Mouse (Mus musculus) embryo, embryonic 11.5 days (tissue): Measurements from ENCODE around the gene Cabp7.

Experiments used
- DNase-seq: peaks from one replicate; pipeline ENCODE4 v3.0.0-alpha.2; 2012; ENCODE audit warnings: low read depth, low spot score

The Cabp7 gene

DNA sequence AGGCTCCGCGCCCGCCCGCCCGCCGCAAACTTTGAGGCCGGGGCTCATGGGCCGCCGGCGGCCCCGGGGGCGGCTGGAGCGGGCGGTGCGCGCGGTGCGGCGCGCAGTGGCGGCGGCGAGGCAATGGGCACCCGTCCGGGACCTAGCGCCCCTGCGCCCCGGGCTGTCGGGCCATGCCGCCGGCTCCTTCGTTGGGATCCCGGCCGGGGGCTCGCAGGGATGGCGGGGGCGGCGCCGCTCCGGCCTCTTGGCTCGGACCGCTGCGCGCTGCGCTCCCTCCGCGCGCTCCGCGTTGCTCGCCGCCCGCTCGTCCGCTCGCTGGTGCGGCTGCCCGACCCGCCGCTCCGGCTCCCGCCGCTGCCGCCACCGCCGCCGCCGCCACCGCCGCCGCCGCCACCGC lies at the start of gene Cabp7:
Cabp7 (minus strand) TSS at position 46 of the 400 bp plus-strand sequence.
- no peak for DNase-seq

DNA sequence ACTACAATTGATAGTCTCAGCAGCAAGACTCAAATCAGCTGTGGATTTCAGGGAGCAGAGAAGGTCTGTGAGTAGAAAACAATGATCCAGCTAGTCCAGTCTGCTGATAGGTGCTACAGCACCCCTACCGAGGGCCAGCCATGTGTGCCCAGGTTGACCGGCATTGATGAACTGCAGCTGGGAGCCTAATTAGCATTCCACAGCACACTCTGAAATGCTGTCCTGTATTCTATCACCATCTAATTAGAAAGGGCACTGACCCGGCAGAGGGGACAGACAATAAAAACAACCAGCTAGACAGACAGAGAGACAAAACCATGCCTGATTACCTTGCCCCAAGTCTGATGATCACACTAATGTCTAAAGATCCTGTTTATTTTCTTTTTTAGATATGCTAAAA lies 46.4 kb upstream of the Cabp7 start:
- no peak for DNase-seq

DNA sequence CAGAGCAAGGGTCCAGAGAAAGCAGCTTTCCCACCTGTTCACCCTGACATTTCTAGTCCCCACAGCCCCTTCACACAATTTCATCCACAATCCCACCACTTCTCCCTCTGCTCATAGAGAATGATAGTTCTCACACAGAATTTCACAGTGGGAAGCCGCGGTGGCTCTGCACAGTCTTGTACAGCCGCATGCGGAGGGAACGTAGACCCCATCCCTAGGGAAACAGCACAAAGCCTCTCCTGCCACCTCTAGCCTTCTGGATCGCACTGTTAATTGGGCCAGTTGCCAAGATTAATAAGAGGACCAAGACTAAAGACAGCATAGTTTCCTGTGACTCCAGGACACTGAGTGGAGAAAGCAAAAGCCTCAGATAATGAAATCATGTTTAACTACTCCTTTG lies 45.0 kb upstream of the Cabp7 start:
- DNase-seq: no peak

- DNase-seq: no peak
Observed at GRCm38 (mm10) chr11:4789691-4790090, 43.1 kb upstream of the Cabp7 start.

DNA sequence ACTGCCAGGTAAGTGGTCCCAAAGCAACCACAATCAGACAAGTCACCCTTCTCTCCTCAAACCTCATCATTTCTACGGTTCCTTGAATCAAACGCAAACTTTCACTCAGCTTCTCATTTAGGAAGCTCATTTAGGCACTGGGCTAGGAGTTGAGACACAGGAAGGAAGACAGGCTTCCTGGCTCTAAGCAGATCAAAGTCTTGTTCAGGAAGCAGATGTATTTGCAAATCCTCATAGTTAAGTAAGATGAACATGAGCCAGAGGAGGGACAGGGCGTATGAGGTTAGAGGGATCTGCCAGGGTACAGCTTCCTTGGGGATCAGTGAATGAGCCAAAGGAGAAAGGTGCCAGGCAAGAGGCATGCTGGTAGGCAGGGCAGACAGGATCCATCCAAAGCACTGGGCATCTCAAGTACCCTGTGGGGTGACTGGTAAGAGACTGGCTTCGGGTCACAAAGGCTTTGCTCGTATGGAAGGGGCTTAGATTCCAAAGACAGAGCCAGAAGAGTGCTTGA lies 38.1 kb upstream of the Cabp7 start:
- no peak for DNase-seq

DNA sequence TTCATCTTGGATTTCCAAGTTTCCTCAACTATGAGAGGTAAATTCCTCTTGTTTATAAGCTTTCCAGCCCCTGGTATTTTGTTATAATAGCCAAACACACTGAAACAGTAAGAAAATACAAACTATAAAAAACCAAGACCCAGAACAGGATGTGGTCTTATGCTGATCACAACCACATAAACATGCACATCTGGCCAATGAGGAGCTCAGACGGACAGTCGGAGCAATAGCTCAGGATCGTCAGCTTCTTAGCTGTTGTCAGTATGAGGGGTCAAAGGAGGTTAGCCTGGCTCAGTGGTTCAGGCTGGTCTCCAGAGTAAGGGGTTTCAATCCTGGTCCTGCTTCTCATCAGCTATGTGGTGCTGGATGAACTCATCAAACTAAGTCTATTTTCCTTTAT lies 36.5 kb upstream of the Cabp7 start:
- DNase-seq: no peak

DNA sequence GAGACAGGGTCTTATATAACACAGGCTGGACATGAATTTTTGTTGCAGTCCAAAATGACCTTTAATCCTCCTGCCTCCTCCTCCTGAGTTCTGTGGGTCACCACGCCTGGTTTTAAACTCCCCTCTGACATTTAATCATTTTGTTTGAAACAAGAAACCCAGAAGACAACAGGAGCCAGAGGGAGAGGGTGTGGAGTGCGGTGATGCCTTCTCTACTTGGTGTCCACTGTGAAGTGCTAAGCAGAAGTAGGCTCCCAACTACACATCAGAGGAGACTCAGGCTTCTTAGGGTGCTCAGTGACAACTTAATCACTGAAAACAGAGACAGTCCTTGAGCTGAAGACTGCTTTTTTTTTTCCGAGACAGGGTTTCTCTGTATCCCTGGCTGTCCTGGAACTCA lies 34.3 kb upstream of the Cabp7 start:
- no peak for DNase-seq

- DNase-seq: peak; percentile 20
Observed at GRCm38 (mm10) chr11:4772925-4773324, 26.3 kb upstream of the Cabp7 start.

DNA sequence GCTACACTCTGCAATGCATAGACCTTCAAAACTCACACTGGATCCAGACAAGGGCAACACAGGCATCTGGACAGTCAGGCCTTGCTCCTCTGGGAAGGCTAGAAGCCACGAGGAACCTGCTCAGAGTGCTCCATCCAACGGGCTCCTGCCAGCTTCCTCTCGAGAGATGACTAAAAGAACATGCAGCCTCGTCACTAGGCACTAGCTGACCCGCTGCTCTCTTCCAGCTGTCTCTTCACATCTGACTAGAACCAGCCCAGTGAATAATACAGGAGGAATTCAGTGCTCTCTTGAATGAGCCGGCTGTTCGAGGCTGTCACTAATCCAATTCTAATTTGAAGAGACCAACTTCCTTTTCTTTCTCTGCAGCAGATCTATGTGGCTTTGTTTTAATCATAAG lies 25.2 kb upstream of the Cabp7 start:
- DNase-seq: no peak

DNA sequence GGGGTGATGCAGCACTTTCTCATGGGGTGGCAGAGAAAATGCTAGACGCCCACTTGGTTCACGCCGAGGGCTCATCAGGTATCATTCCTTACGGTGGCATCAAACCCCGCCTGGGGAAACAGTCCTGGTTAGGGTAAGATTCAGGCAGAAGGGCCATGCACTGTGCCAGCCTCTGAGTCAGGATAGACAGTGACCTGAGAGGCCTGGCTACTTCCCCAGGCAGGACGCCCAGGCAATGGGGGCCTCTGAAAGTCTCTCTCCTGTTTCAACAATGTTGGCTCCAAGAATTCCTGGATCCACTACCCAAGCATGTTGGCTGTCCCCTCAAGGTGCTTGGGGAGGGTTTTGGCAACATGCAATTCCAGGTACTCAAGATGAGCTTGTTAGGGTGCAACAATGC lies 23.3 kb upstream of the Cabp7 start:
- DNase-seq: no peak

- no peak for DNase-seq
Observed at GRCm38 (mm10) chr11:4769293-4769692, 22.7 kb upstream of the Cabp7 start.

- no peak for DNase-seq
Observed at GRCm38 (mm10) chr11:4768399-4768798, 21.8 kb upstream of the Cabp7 start.

DNA sequence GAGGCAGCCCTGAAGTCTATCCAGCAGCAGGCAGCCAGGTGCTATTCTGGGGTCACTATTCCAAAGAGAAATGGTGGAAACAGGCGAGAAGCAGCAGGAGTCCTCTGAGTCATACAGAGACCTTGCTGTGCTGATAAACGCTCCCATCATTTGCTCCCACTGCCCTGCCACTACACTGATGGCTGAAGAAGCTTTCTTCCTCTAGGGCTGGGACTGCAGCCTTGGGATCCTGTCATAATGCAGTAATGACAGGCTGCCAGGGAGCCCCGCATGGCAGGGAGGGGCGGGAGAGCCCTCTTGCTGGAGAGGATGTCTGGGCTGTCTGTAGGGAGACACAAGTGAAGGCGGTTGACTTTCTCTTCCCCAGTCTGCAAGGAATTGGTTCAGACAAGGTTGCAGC lies 17.9 kb upstream of the Cabp7 start:
- no peak for DNase-seq

- no peak for DNase-seq
Observed at GRCm38 (mm10) chr11:4763631-4764030, 17.1 kb upstream of the Cabp7 start.

DNA sequence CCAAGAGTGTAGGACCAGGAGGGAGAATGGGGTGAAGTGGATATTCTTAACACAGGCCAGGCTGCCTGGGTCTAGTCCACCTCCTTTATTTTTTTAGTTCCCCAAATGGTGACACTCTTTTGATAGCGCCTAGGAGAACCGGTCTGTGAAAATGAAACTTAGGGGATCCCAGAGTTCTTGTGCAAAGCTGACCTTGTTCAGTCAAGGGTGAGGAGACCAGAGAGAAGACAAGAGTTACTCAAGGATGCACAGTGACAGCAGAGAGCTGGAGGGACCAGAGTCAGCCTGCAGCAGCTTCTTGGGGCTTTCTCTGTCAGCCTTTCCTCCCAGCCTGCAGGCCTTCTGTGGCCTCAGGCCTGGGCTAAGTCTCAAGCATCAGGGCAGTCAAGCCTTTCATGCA lies 15.9 kb upstream of the Cabp7 start:
- DNase-seq: no peak

DNA sequence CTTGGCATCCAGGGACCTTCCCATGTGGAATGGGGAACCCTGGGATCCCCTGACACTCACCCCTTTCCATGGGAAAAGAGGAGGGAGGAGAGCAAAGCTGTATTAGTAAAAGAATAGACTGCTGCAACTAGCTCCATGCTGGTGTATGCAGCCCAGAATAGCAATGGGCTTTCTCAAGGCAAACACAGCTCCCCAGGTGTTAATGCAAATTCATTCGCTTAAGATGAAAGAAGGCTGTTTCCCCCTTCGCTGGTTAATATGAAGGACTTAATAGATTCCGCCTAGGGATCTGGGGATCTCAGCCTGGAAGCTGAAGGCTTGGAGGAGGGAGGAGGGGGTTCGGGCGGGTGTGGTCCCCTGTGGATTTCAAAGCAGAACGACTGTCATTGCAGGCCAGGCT lies 15.4 kb upstream of the Cabp7 start:
- DNase-seq: no peak

DNA sequence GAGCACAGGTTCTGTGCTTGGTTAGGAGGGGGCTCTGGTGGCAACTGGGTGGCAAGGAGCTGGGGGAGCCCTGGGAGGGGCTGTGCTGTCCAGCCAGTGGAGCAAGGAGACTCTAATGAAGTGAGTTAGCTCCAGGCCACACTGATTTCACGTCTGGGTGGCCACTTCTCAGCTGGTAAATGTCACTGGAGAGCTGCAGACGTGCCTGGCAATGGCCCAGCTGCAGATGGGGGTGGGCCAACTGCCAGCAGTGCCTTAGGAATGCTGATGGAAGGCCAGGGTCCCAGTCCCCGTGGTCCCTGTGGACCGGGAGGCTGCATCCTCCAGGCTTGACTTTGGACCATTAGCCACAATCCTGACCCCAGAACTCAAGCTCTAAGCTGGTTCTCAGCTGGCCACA lies 13.9 kb upstream of the Cabp7 start:
- DNase-seq: no peak

DNA sequence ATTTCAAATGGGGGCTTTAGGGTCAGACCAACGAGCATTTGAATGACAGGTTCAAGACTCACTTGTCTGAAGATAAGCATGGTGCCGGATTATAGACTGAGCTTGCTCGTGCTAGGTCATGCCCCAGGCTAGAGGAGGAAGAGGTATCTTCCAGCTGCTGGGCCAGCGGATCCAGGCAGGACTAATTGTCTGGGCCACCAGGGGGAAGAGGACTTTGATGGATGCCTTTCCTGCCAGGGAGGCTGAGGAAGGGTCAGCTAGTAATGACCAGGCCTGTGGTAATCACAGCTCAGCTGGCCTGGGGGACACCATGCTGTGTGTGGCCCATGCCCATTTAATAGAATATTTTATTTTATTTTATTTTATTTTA lies 11.2 kb upstream of the Cabp7 start:
- DNase-seq: no peak

- DNase-seq: no peak
Observed at GRCm38 (mm10) chr11:4756984-4757788, 10.6 kb upstream of the Cabp7 start.

DNA sequence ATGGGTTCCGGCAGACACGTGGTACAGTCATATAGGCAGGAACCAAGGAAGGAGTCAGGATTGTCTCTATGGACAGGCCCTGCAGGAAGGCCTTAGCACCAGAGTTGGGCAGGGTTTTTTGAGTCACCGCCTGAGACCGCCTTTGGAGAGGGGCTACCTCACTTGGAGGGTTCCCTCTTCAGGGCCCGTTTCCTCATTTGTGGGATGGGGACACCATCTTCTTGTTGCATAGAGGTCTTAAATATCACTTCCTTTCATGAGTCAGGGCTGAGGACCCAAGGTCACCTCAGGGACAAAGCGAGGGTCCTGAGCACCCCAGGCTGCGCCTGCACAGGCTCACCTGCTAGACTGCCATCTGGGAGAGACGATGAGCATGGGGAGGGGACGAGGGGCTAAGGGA lies 9.9 kb upstream of the Cabp7 start:
- DNase-seq: no peak

DNA sequence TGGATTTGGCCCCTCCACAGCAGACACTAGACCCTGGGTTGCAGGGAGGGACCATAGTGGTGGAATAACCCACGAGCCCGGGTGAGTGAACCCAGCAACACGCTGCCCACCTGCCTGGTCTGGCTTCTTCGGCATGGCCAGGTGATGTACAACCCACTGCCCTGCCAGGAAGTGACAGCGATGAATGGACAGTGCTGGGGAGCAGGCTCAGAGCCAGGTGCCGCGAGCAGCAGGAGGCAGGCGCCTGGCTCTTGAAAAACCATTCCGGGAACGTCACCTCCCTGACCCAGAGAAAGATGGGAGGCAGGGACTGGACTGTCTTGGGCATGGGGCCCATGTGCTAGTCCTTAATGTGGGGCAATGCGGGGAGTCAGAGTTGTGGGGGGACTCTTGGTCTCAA lies 8.3 kb upstream of the Cabp7 start:
- DNase-seq: no peak

DNA sequence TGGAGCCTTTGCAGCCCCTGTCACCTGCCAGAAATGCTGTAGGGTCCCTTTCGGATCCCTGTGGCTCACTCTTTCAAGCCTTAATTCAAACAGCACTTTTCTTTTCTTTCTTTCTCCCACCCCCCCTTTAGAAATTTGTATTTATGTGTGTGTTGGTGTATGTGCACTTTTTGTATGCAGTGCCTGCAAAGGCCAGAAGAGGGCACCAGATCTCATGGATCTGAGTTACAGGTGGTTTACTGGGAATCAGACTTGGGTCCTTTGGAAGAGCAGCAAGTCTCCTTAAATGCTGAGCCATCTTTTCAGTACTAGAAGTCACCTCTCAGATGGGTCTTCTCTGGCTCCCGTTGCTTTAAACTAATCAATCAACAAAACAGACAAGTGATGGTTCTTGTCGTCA lies 7.5 kb upstream of the Cabp7 start:
- DNase-seq: no peak

DNA sequence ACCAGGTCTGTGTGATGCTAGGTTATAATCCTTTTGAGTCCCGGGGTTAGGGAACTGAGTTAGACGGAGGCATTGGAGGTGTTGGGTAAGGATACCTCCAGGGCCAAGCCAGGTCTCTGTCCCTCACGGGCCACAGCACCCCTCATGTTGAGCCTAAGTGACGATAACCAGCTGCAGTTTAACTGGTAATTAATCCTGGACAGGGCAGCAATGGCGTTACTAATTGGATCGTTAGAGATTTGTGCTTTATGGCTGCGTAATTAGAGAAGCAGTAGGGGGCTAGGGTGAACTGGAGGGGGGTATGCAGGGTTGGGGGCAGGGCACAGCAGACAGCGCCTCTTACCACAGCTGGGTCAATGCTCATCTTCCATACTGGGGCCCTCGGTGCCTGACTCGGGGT lies 6.3 kb upstream of the Cabp7 start:
- DNase-seq: no peak

DNA sequence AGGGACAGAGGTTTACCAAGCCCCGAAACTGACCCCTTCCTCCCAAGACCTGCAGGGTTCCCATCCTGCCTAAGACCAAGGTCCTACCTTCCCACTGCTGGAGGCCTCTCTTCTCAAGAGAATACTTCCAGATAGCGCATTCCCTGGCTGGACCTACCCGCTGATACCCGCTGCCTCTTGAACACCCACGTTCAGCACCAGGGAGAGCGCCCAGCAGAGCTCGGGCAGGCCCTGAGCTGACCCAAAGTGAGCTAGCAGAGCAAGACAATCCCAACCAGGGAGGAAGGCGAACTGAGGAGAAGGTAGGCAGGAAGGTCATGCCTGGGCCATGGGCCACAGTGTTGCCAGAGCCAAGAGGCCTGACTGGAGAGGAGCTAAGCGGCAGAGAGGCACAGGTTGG lies 3.7 kb upstream of the Cabp7 start:
- DNase-seq: peak; percentile 71
